Mouse (Mus musculus): ENCODE measurements around the gene Wdr20.
A peak's percentile ranks its signal among the peaks of the same experiment; 100 is the strongest.
"Not testable (repeated sequence)": the region's sequence is repeated elsewhere in the genome, so short reads cannot be mapped to it uniquely, and the experiment has no call there.

Wdr20 gene

GRCm38 (mm10) chr12:110714215-110714614 lies 23.5 kb upstream of the Wdr20 start:
- DNase-seq = no peak

GRCm38 (mm10) chr12:110716004-110716403 lies 21.7 kb upstream of the Wdr20 start:
- DNase-seq = no peak

GRCm38 (mm10) chr12:110725051-110725450 lies 12.7 kb upstream of the Wdr20 start:
- DNase-seq = no peak

- DNase-seq = no peak
Observed at GRCm38 (mm10) chr12:110725489-110725888, 12.3 kb upstream of the Wdr20 start.

GRCm38 (mm10) chr12:110726428-110726827 lies 11.3 kb upstream of the Wdr20 start:
- no peak for DNase-seq

- not testable (repeated sequence) for DNase-seq
Observed at GRCm38 (mm10) chr12:110733254-110733653, 4.5 kb upstream of the Wdr20 start.

GRCm38 (mm10) chr12:110736641-110737040 lies 1.1 kb upstream of the Wdr20 start:
- DNase-seq = no peak

- DNase-seq = peak; percentile 31 to 64
Observed at GRCm38 (mm10) chr12:110738158-110738921, 596 bp downstream of the Wdr20 start.

- no peak for DNase-seq
Observed at GRCm38 (mm10) chr12:110750770-110751439, 13.2 kb downstream of the Wdr20 start.

- DNase-seq = no peak
Observed at GRCm38 (mm10) chr12:110752703-110753102, 15.0 kb downstream of the Wdr20 start.

GRCm38 (mm10) chr12:110753976-110754375 lies 16.2 kb downstream of the Wdr20 start:
- no peak for DNase-seq

- no peak for DNase-seq
Observed at GRCm38 (mm10) chr12:110757161-110757560, 19.4 kb downstream of the Wdr20 start.

- DNase-seq = no peak
Observed at GRCm38 (mm10) chr12:110758932-110759331, 21.2 kb downstream of the Wdr20 start.

- DNase-seq = no peak
Observed at GRCm38 (mm10) chr12:110762321-110762720, 24.6 kb downstream of the Wdr20 start.

GRCm38 (mm10) chr12:110764531-110764930 lies 26.8 kb downstream of the Wdr20 start:
- no peak for DNase-seq

- no peak for DNase-seq
Observed at GRCm38 (mm10) chr12:110768562-110768961, 30.8 kb downstream of the Wdr20 start.

- no peak for DNase-seq
Observed at GRCm38 (mm10) chr12:110769660-110770297, 32.0 kb downstream of the Wdr20 start.

GRCm38 (mm10) chr12:110770479-110771247 lies 32.9 kb downstream of the Wdr20 start:
- DNase-seq = no peak

- no peak for DNase-seq
Observed at GRCm38 (mm10) chr12:110771961-110772360, 34.2 kb downstream of the Wdr20 start.

- DNase-seq = peak; percentile 23 to 58
Observed at GRCm38 (mm10) chr12:110775628-110776426, 38.1 kb downstream of the Wdr20 start.

- no peak for DNase-seq
Observed at GRCm38 (mm10) chr12:110777853-110778252, 40.1 kb downstream of the Wdr20 start.

GRCm38 (mm10) chr12:110779296-110779695 lies 41.6 kb downstream of the Wdr20 start:
- no peak for DNase-seq

Measured in kidney, postnatal 25 days (tissue).